Mouse (Mus musculus) liver, embryonic 15.5 days (tissue): ENCODE data around the gene Mtmr14. TPM values are rescaled to one million over a fixed set of nuclear protein-coding genes. Genes with fewer than 3 reads are reported as not detected.

Experiments used
- ATAC-seq: fragments of 200-750 bp; cut with Nextera tagmentation; 2 replicates; pipeline ENCODE4 v1.8.0; 2017; ENCODE audit warnings: moderate number of reproducible peaks, mild to moderate bottlenecking, moderate library complexity; ENCODE audit not compliant: insufficient read depth
- H3K27ac ChIP-seq: fragments of 300-500 bp; sonication (generic); replicated peaks from 2 replicates; pipeline ENCODE4 v1.5.1; 2015; ENCODE audit warnings: mild to moderate bottlenecking, inconsistent platforms
- H3K27me3 ChIP-seq: fragments of 300-500 bp; sonication (generic); 2 replicates; pipeline ENCODE4 v1.6.1; 2015; ENCODE audit warnings: mild to moderate bottlenecking, inconsistent platforms
- H3K36me3 ChIP-seq: fragments of 300-500 bp; sonication (generic); replicated peaks from 2 replicates; pipeline ENCODE4 v1.6.1; 2015; ENCODE audit warnings: moderate library complexity, mild to moderate bottlenecking, inconsistent platforms
- H3K4me1 ChIP-seq: fragments of 300-500 bp; sonication (generic); replicated peaks from 2 replicates; pipeline ENCODE4 v1.6.1; 2015; ENCODE audit warnings: inconsistent platforms
- H3K4me2 ChIP-seq: fragments of 300-500 bp; sonication (generic); 2 replicates; pipeline ENCODE4 v1.6.1; 2015; ENCODE audit warnings: moderate library complexity, mild to moderate bottlenecking, inconsistent platforms
- H3K4me3 ChIP-seq: fragments of 300-500 bp; sonication (generic); replicated peaks from 2 replicates; pipeline ENCODE4 v1.5.1; 2015; ENCODE audit warnings: mild to moderate bottlenecking, inconsistent platforms
- H3K9ac ChIP-seq: fragments of 300-500 bp; sonication (generic); 2 replicates; pipeline ENCODE4 v1.6.1; 2015; ENCODE audit warnings: moderate library complexity, mild to moderate bottlenecking, inconsistent platforms
- H3K9me3 ChIP-seq: fragments of 300-500 bp; sonication (generic); replicated peaks from 2 replicates; pipeline ENCODE4 v1.6.1; 2016; ENCODE audit warnings: inconsistent platforms
- WGBS: fragments of 180-500 bp; shearing (Covaris S2); methylation state at CpG from one replicate; pipeline ENCODE4 v1.1.7; 2015; ENCODE audit warnings: mixed read lengths; ENCODE audit not compliant: insufficient replicate concordance; 5-methylcytosine and 5-hydroxymethylcytosine counted together
- polyA plus RNA-seq: library from polyadenylated mRNA; unstranded; fragments of >200 nt; fragmentation: Nextera tagmentation; extraction: Ambion mirVana; gene quantifications from 2 replicates; pipeline ENCODE4 v1.2.1, GENCODE M21; 2015

Mtmr14 gene
- 19.3 and 21.7 TPM in 2 replicates for polyA plus RNA-seq

GRCm38 (mm10) chr6:113237542-113238270 lies at the start of gene Mtmr14:
Gene Mtmr14, plus strand, starts transcription at chr6:113237843.
- Histone ChIP-seq H3K9me3 (no peaks in the 10 kb centered on the region), H3K9ac (peak within 1 kb of the TSS; percentile 92), H3K27ac (peak within 1 kb of the TSS; percentile 86), H3K4me1 (peaks cover 24% of the 10 kb centered on the region), H3K4me2 (peak within 1 kb of the TSS; percentile 81), H3K27me3 (no peaks in the 10 kb centered on the region), H3K4me3 (peak within 1 kb of the TSS; percentile 87), H3K36me3 (peaks cover 21% of the 10 kb centered on the region)
- peak; percentile 98 for ATAC-seq
- under 1% methylated on average over 55 of the region's 55 CpGs for WGBS

GRCm38 (mm10) chr6:113193765-113194460 lies 43.7 kb upstream of the Mtmr14 start:
- no peak for ATAC-seq
- Histone ChIP-seq H3K27ac (no peak overlapping the region), H3K9me3 (no peaks in the 10 kb centered on the region), H3K36me3 (no peaks in the 10 kb centered on the region), H3K4me3 (no peak overlapping the region), H3K4me1 (0 out of 2 replicates have a peak, but pooled peaks cover 6% of the 10 kb centered on the region), H3K27me3 (peaks cover 50% of the 10 kb centered on the region), H3K9ac (no peak overlapping the region), H3K4me2 (no peak overlapping the region; the same call in 1 of the 2 replicates)
- 6% methylated on average over 46 of the region's 46 CpGs for whole genome bisulfite sequencing

GRCm38 (mm10) chr6:113194517-113194840 lies 43.2 kb upstream of the Mtmr14 start:
- Histone ChIP-seq H3K27me3 (peaks cover 50% of the 10 kb centered on the region), H3K4me2 (0 out of 2 replicates have a peak overlapping the region, but pooled peaks have one; percentile 58), H3K9ac (no peak overlapping the region), H3K36me3 (no peaks in the 10 kb centered on the region), H3K9me3 (no peaks in the 10 kb centered on the region), H3K27ac (no peak overlapping the region), H3K4me1 (0 out of 2 replicates have a peak, but pooled peaks cover 6% of the 10 kb centered on the region), H3K4me3 (peak overlapping the region; percentile 37; the same call in 1 of the 2 replicates)
- no peak for ATAC-seq
- WGBS: 5% methylated on average over 5 of the region's 5 CpGs

GRCm38 (mm10) chr6:113194841-113195595 lies 42.6 kb upstream of the Mtmr14 start, which contains the start of gene Lhfpl4:
Gene Lhfpl4, minus strand, starts transcription at chr6:113195384.
- no peak for ATAC-seq
- no peaks in the 10 kb centered on the region for H3K9me3 ChIP-seq
- no peak within 1 kb of the TSS for H3K27ac ChIP-seq
- peak within 1 kb of the TSS; percentile 37 for H3K4me3 ChIP-seq
- H3K27me3 ChIP-seq: peaks cover 50% of the 10 kb centered on the region
- H3K4me1 ChIP-seq: 0 out of 2 replicates have a peak, but pooled peaks cover 6% of the 10 kb centered on the region
- 4% methylated on average over 55 of the region's 66 CpGs for WGBS
- peak within 1 kb of the TSS; percentile 58 for H3K4me2 ChIP-seq
- H3K36me3 ChIP-seq: no peaks in the 10 kb centered on the region
- H3K9ac ChIP-seq: no peak within 1 kb of the TSS

GRCm38 (mm10) chr6:113195596-113195992 lies 42.0 kb upstream of the Mtmr14 start:
- H3K27ac ChIP-seq: no peak overlapping the region
- no peaks in the 10 kb centered on the region for H3K36me3 ChIP-seq
- H3K4me1 ChIP-seq: 0 out of 2 replicates have a peak, but pooled peaks cover 6% of the 10 kb centered on the region
- no peak overlapping the region for H3K4me2 ChIP-seq
- H3K27me3 ChIP-seq: peaks cover 50% of the 10 kb centered on the region
- no peak for ATAC-seq
- 19% methylated on average over 9 of the region's 9 CpGs for WGBS
- no peak overlapping the region for H3K4me3 ChIP-seq
- no peaks in the 10 kb centered on the region for H3K9me3 ChIP-seq
- H3K9ac ChIP-seq: no peak overlapping the region

- Histone ChIP-seq H3K4me3 (no peak overlapping the region), H3K4me2 (no peak overlapping the region), H3K36me3 (no peaks in the 10 kb centered on the region), H3K27me3 (no peaks in the 10 kb centered on the region), H3K4me1 (no peaks in the 10 kb centered on the region), H3K9ac (no peak overlapping the region), H3K27ac (no peak overlapping the region), H3K9me3 (0 out of 2 replicates have a peak, but pooled peaks cover 3% of the 10 kb centered on the region)
- ATAC-seq: no peak
- 49% methylated on average over 2 of the region's 2 CpGs for WGBS
Observed at GRCm38 (mm10) chr6:113216280-113216679, 21.4 kb upstream of the Mtmr14 start.

- Histone ChIP-seq H3K4me1 (no peaks in the 10 kb centered on the region), H3K36me3 (no peaks in the 10 kb centered on the region), H3K9me3 (no peaks in the 10 kb centered on the region), H3K27ac (no peak overlapping the region), H3K4me3 (no peak overlapping the region), H3K27me3 (no peaks in the 10 kb centered on the region), H3K4me2 (no peak overlapping the region), H3K9ac (no peak overlapping the region)
- no peak for ATAC-seq
- WGBS: 36% methylated on average over 4 of the region's 4 CpGs
Observed at GRCm38 (mm10) chr6:113225798-113226197, 11.8 kb upstream of the Mtmr14 start.

- Histone ChIP-seq H3K9ac (no peak overlapping the region), H3K4me3 (no peak overlapping the region), H3K9me3 (no peaks in the 10 kb centered on the region), H3K36me3 (no peaks in the 10 kb centered on the region), H3K4me1 (no peaks in the 10 kb centered on the region), H3K4me2 (no peak overlapping the region), H3K27ac (no peak overlapping the region), H3K27me3 (no peaks in the 10 kb centered on the region)
- no peak for ATAC-seq
Observed at GRCm38 (mm10) chr6:113226705-113227104, 10.9 kb upstream of the Mtmr14 start.

GRCm38 (mm10) chr6:113235141-113235540 lies 2.5 kb upstream of the Mtmr14 start:
- peaks cover 22% of the 10 kb centered on the region for H3K4me1 ChIP-seq
- no peak overlapping the region for H3K27ac ChIP-seq
- H3K36me3 ChIP-seq: peaks cover 2% of the 10 kb centered on the region
- no peak overlapping the region for H3K9ac ChIP-seq
- no peaks in the 10 kb centered on the region for H3K9me3 ChIP-seq
- ATAC-seq: no peak
- no peaks in the 10 kb centered on the region for H3K27me3 ChIP-seq
- no peak overlapping the region for H3K4me3 ChIP-seq
- 57% methylated on average over 5 of the region's 5 CpGs for WGBS
- H3K4me2 ChIP-seq: no peak overlapping the region

- peaks cover 29% of the 10 kb centered on the region for H3K4me1 ChIP-seq
- WGBS: 12% methylated on average over 6 of the region's 6 CpGs
- peaks cover 28% of the 10 kb centered on the region for H3K36me3 ChIP-seq
- H3K9ac ChIP-seq: peak overlapping the region; percentile 92
- no peaks in the 10 kb centered on the region for H3K9me3 ChIP-seq
- no peak for ATAC-seq
- peak overlapping the region; percentile 87 for H3K4me3 ChIP-seq
- H3K27me3 ChIP-seq: no peaks in the 10 kb centered on the region
- peak overlapping the region; percentile 81 for H3K4me2 ChIP-seq
- peak overlapping the region; percentile 85 for H3K27ac ChIP-seq
Observed at GRCm38 (mm10) chr6:113238442-113238841, 799 bp downstream of the Mtmr14 start.

- ATAC-seq: no peak
- Histone ChIP-seq H3K27ac (no peak overlapping the region), H3K4me3 (no peak overlapping the region), H3K4me1 (peaks cover 22% of the 10 kb centered on the region), H3K27me3 (no peaks in the 10 kb centered on the region), H3K4me2 (no peak overlapping the region), H3K36me3 (peaks cover 40% of the 10 kb centered on the region), H3K9ac (no peak overlapping the region), H3K9me3 (no peaks in the 10 kb centered on the region)
- 73% methylated on average over 1 of the region's 1 CpGs for WGBS
Observed at GRCm38 (mm10) chr6:113242753-113243152, 5.1 kb downstream of the Mtmr14 start.
